Mouse (Mus musculus) fibroblast of lung, adult 2 months (primary cell): Measurements from ENCODE around the gene Zkscan1.
"Not testable (repeated sequence)": the region's sequence is repeated elsewhere in the genome, so short reads cannot be mapped to it uniquely, and the experiment has no call there.

ENCODE experiments used
- DNase-seq: peaks from one replicate; pipeline ENCODE4 v3.0.0-alpha.2; 2011; ENCODE audit warnings: low read depth

Gene Zkscan1

GRCm38 (mm10) chr5:138084996-138085395, at the start of gene Zkscan1:
Gene Zkscan1, plus strand, starts transcription at chr5:138085084.
- DNase-seq = peak; percentile 72

GRCm38 (mm10) chr5:138052894-138053293, 32.0 kb upstream of the Zkscan1 start, which contains the start of gene Smok3c:
Gene Smok3c, plus strand, starts transcription at chr5:138053194.
- not testable (repeated sequence) for DNase-seq

- DNase-seq = no peak
Measured at GRCm38 (mm10) chr5:138073803-138074202, 11.1 kb upstream of the Zkscan1 start.

GRCm38 (mm10) chr5:138075684-138076083, 9.2 kb upstream of the Zkscan1 start:
- no peak for DNase-seq

GRCm38 (mm10) chr5:138076148-138076547, 8.7 kb upstream of the Zkscan1 start:
- no peak for DNase-seq

- no peak for DNase-seq
Measured at GRCm38 (mm10) chr5:138080456-138080855, 4.4 kb upstream of the Zkscan1 start.

- no peak for DNase-seq
Measured at GRCm38 (mm10) chr5:138081446-138081845, 3.4 kb upstream of the Zkscan1 start.

GRCm38 (mm10) chr5:138083318-138083900, 1.5 kb upstream of the Zkscan1 start:
- no peak for DNase-seq

- DNase-seq = no peak
Measured at GRCm38 (mm10) chr5:138083936-138084335, 948 bp upstream of the Zkscan1 start.

GRCm38 (mm10) chr5:138084507-138084906, 377 bp upstream of the Zkscan1 start:
- no peak for DNase-seq

GRCm38 (mm10) chr5:138085421-138085911, 582 bp downstream of the Zkscan1 start:
- no peak for DNase-seq

GRCm38 (mm10) chr5:138086842-138087241, 2.0 kb downstream of the Zkscan1 start:
- no peak for DNase-seq

- no peak for DNase-seq
Measured at GRCm38 (mm10) chr5:138088366-138088765, 3.5 kb downstream of the Zkscan1 start.

GRCm38 (mm10) chr5:138089108-138089551, 4.2 kb downstream of the Zkscan1 start:
- DNase-seq = no peak

- no peak for DNase-seq
Measured at GRCm38 (mm10) chr5:138090271-138090670, 5.4 kb downstream of the Zkscan1 start.

GRCm38 (mm10) chr5:138090737-138091136, 5.9 kb downstream of the Zkscan1 start:
- DNase-seq = no peak

- no peak for DNase-seq
Measured at GRCm38 (mm10) chr5:138092771-138093170, 7.9 kb downstream of the Zkscan1 start.

GRCm38 (mm10) chr5:138094474-138094873, 9.6 kb downstream of the Zkscan1 start:
- no peak for DNase-seq

GRCm38 (mm10) chr5:138104976-138105375, 20.1 kb downstream of the Zkscan1 start:
- DNase-seq = no peak

GRCm38 (mm10) chr5:138107130-138107529, 22.2 kb downstream of the Zkscan1 start:
- DNase-seq = no peak

GRCm38 (mm10) chr5:138109847-138110396, 25.0 kb downstream of the Zkscan1 start:
- not testable (repeated sequence) for DNase-seq

- DNase-seq = peak; percentile 89
Measured at GRCm38 (mm10) chr5:138116255-138117198, 31.6 kb downstream of the Zkscan1 start, which contains the start of gene Zscan21. Gene Zscan21, plus strand, starts transcription at chr5:138116903.
